Mouse (Mus musculus) thymus, postnatal 0 days (tissue): ENCODE data around the gene Chl1. TPM values are rescaled to one million over a fixed set of nuclear protein-coding genes. Genes with fewer than 3 reads are reported as not detected.

Experiments
- DNase-seq: peaks from one replicate; pipeline ENCODE4 v3.0.0-alpha.2; 2015; ENCODE audit warnings: low spot score
- polyA plus RNA-seq: library from polyadenylated mRNA; unstranded; fragments of >200 nt; fragmentation: Nextera tagmentation; extraction: Ambion mirVana; gene quantifications from 2 replicates; pipeline ENCODE4 v1.2.1, GENCODE M21; 2015

The Chl1 gene
- polyA plus RNA-seq, 1 experiment from 2014 or later = 2.3 TPM

GRCm38 (mm10) chr6:103542576-103542975, 32.2 kb downstream of the Chl1 start:
- no peak for DNase-seq

GRCm38 (mm10) chr6:103543753-103544152, 33.4 kb downstream of the Chl1 start:
- DNase-seq = no peak

DNA sequence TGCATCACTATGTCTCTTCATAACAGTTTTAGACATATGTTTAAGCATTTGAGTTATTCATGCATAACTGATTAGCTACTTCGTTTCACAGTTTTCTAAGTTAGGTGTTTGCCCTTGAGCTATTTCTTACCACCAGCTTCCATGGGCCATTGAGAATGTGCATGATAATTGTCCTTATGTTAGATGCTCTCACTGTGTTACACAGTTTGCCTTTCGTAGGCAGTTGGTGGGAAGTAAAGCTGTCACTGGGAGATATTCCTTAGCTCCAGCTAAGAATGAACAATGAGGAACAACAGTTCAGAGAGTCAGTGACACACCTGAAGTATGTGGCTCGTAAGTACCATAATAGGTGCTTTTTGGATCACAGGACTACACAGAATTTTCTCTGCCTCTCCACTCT, 35.9 kb downstream of the Chl1 start:
- no peak for DNase-seq

DNA sequence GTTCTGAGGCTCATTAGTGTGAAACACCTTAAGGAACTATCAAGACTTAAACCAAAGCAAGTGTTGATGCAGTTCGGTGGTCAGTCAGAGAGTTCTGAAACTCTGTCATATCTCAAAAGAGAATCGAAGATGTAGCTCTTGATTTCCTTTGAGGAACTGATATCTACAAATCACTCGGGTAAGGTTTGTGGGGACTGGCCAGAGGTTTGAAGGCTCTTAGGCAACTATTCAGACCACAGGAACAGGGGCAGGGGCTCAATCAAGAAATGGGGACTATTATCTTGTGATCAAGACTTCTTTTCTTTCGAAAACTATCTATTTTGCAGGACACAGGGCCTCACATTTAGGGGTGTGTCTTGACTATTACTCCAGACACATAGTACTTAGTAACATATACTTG, 39.5 kb downstream of the Chl1 start:
- DNase-seq = no peak

GRCm38 (mm10) chr6:103558037-103558893, 47.9 kb downstream of the Chl1 start:
- no peak for DNase-seq

DNA sequence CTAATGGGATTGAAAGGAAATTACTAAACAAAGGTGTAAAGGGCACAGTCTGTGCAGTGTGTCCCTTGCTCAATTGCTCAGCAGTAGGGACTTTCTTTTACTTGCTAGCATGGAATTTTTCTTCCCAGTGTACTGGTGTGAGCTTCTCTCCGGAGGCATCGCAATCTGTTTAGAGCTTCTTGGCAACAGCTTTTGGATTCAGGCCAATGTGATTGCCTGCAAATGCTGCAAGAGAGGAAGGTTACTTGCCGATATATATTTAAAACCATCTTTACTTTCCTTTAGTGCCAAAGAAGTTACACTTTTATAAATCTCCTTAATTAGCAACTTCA, 48.5 kb downstream of the Chl1 start:
- DNase-seq = no peak

GRCm38 (mm10) chr6:103559344-103559743, 49.0 kb downstream of the Chl1 start:
- no peak for DNase-seq

DNA sequence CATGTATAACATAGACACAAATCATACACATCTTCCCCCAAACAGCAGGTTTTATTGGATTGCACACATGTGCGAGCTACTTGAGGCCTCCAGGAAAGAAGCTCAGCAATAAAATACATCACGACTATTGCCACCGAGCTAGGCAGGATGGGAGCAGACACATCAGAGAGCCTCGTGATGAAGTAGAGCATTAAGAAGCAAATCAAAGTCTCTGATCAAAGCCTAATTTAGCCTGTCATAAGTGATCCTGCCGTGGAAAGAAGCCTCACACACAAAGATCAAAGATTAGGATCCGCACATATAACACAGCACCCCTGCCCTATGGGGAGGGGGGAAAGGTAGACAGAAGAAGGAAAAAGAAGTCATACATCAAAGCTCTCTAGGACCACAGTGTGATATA, 54.4 kb downstream of the Chl1 start:
- DNase-seq = no peak

DNA sequence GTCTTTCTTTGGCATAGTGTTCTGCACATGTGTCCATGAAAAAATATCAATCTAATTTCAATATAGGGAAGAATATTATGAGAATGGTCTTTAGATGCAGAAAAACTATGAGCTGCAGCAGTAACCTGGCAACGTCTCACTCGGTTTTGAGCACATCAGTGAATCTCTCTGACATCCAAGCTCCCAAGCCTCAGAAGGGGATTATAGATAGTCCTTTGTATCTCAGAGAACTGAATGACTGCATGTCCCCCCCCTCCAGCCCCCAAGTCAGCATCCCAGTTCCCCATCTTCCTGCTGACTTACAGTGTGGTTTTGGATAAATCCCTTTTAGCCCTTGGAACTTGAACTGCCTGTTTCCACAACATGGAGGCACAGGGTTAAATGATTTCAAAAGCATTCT, 56.9 kb downstream of the Chl1 start:
- DNase-seq = no peak

DNA sequence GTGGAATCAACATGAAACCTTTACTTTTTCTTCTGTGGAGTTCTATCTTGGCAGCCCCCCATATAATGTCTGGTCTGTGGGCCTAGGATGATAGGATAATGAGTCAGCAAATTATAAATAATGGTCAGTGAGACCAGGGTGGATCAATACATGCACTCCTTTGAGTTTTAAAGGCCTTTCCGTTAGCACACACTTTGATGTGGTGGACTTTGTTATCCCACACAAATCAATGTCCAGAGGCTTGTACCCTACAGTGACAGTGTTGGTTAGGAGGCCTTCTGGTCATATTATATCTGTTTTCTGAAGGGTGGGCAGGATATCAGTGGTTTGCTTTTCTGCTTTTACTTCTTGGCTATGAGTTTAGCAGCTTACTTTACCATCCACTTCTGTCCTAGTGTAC, 62.3 kb downstream of the Chl1 start:
- DNase-seq = no peak

DNA sequence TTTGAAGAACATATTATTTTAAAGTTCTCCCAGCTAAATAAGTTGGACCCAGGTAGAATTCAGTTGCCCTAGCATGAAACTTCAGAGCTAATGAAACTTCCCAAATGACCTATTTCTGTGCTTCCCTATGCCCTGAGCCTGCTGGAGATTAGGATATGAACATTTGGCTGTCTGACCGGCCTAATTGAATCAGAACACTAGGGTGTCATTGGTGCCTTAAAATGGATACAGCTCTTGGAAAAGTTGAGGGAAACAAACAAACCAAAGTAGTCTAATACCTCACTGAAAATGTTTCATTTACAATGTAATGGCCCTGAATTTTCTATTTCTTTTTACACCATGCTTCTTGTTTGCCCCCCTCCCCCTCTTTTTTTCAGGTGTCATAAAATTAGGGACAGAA, 73.8 kb downstream of the Chl1 start:
- no peak for DNase-seq

DNA sequence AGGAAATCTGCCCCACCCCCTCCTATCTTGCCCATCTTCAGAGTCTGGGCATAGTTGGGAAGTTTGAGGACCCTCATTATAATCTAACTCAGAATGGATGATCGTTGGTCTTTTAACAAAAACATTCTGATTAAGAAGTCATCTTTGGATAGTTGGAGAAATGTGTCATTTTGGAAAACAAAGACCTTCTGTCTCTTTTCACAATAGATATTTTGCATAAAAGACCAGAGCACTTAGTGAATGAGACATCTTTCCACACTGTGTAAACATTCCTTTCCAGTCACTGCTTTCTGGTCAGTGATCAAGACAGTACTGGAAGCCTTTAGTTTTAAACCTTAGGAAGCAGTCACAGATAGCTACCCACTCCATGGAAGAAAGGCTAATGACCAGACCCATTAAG, 75.3 kb downstream of the Chl1 start:
- DNase-seq = no peak

DNA sequence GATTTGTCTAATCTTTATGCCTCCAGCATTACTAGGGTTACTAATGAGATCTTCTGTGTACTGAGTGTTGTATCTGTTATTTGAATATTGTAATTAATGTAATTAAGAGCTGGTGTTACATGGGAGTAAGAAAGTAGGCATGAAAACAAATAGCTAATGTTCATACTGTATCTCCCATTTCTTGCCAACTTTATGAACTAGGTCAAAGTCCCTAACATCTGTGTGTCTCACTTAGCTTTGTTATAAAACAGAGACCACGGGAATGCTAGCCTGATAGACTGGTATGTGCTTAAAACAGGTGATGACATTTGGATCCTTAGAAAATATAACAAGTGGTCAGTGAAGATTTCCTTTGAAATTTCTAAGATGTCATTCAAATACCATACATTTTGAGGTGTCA, 75.7 kb downstream of the Chl1 start:
- DNase-seq = no peak

- no peak for DNase-seq
Observed at GRCm38 (mm10) chr6:103602070-103602469, 91.7 kb downstream of the Chl1 start.

DNA sequence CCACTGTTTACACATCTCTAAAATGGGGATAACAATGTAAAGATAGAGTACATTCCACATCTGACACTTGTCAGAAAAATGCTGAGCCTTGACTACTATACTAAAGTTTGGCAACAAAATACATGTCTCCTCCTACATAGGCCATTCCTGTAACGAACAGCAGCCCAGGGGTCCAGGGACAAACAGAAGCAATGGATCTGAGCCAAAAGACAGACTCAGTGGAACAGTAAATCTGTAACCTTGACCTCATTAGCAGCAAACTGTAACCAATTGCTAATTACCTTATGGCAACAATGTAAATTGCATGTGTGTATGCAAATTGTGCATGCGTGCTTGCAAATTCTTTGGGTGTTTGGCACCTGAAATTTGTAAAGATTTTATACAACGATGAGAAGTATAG, 100.3 kb downstream of the Chl1 start:
- DNase-seq = no peak

DNA sequence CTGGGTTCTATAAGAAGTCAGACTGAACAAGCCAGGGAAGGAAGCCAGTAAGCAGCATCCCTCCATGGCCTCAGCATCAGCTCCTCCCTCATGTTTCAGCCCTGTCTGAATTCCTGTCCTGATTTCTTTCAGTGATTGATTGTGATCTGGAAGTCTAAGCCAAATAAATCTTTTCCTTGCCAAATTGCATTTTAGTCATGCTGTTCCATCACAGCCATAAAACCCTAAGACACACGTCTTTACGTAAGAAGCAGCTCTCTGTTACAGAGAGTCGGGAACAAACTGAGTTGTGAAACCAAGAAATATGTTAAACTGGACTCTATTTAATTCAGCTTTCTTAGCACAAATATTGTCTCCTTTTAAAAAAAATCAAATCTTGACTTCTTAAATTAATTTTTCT, 102.2 kb downstream of the Chl1 start:
- no peak for DNase-seq

- DNase-seq = no peak
Observed at GRCm38 (mm10) chr6:103613714-103614113, 103.3 kb downstream of the Chl1 start.

- DNase-seq = no peak
Observed at GRCm38 (mm10) chr6:103615924-103616602, 105.7 kb downstream of the Chl1 start.

DNA sequence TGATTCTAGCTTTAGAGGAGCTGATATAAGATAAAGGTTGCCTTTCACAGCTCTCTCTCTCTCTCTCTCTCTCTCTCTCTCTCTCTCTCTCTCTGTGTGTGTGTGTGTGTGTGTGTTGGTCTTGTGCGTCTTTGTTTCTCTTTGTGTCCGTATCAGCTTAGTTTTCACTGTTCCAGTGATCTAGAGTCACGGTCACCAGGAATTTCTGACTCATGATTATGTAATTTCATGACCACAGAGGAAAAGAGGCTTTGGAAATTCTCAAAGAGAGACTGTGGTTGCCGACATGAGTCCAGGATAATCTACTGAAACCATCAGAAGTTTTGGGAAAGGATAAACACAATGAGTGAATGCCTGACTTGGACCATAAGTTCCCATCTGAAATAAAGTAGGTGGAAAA, 110.5 kb downstream of the Chl1 start:
- DNase-seq = no peak

GRCm38 (mm10) chr6:103622117-103622713, 111.8 kb downstream of the Chl1 start:
- DNase-seq = no peak

DNA sequence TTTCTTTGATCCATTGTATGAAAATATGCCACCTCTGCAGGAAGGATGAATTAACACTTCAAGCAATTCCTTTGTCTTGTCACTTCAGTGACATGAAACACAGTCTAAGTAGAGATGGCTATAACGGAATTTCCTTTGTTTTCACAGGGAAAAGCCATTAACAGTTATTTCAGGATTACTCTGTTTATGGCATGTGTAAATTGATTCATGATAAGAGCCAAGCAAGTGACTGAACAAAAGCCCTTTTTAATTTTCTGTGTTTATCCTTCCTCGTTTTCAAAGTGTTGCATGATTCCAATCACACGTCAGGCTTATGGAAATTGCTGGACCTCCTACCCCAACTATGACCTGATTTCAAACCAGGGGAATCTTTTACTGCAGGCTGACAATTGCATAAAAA, 122.5 kb downstream of the Chl1 start:
- DNase-seq = no peak

DNA sequence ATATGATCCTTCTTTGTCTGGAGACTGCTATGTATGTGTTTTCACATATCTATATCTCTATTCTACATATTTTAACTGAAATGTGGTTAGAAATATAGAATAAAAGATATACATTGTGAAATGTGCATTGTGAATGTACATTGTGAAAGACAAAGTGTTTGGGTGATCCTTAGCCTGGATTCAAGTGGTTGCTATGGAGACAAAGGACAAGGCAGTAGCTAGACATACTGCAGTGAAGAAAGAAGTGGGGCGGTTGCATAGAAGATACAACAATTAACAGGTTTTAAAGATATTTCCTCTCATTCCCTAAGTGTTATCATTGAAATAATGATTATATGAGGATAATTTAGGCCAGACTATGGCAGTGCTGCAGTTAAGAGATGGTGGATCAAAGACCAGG, 146.4 kb downstream of the Chl1 start:
- DNase-seq = no peak

DNA sequence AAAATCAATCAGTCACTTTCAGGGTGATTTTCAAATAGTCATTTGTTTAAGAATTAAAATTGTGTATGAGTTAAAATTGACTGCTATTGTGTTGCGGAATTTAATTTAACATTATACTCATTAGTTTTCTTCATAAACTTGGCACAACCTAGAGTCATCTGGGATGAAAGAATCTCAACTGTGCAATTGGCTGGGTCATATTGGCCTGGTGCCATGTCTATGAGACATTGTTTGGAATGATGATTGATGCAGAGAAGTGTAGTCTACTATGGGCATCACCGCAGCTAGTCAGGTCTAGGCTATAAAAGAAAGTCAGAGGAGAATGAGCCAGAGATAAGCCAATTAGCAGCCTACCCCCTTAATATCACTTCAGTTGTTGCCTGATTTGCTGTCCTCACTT, 148.8 kb downstream of the Chl1 start:
- DNase-seq = no peak
